Mouse (Mus musculus): Measurements from ENCODE around the gene Adi1. TPM values are rescaled to one million over a fixed set of nuclear protein-coding genes. Genes with fewer than 3 reads are reported as not detected.

Gene Adi1
- total RNA-seq, 2 experiments from 2014 or later, result 11.9 to 15.9 TPM

DNA sequence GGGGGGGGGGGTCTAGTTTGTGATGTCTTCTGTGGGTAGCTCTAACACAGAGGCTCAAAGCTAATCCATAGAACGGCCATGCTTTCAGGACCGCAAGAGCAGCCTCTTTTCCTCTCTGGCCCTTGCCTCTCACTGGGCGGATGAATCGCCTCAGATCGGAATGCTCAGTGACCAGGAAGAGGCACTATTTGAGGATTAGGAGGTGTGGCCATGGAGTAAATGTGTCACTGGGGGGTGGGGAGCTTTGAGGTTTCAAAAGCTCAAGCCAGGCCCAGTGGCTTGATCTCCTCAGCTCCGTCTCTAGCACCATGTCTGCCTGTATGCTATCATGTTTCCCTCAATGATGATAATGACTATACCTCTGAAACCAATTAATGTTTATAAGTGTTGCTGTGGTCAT, 14.0 kb downstream of the Adi1 start:
- no peak for DNase-seq (ENCODE audit: extremely low spot score in 1 of 2, low spot score in 2 of 2)
- intact Hi-C loops (cut with DNase I), result no loop called here

DNA sequence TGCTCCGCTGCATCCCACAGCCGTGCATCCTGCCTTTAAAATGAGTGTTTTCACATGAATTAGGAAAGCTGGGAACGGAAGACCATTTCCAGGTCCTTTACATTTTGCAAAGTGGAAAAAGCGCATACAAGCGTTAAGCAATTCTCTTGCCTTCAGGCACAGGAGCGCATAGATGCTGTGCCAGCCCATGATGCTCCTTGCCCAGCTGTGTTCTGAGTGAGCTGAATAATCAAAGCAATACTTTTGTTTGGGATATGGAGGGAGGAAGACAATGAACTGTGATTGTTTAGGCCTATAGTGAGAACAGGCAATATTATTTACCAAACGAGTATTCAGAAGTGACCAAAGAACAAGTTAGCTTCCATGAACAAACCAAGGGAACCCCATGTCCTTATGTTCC, 15.7 kb downstream of the Adi1 start:
- intact Hi-C loops (cut with DNase I), result no loop called here
- DNase-seq (ENCODE audit: extremely low spot score in 1 of 2, low spot score in 2 of 2), result no peak

DNA sequence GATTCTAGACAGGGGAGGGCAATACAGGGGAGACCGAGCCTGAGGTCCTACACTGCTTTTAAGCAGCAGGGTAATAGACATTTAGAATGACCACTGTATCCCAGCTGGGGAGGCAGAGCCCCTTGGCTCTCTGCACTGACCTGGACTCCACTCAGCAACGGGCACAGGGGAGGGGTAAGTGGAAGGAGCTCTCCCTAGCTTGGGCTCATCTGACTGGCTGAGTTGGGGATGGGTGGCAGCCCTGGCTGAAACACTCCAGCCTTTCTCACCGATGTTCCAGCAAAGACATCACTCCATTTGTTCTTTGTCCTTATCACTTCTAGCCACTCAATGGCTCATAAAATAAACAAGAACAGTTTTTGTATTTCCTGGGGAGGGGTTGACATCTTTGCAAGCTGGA, 18.7 kb downstream of the Adi1 start:
- no peak for DNase-seq (ENCODE audit: extremely low spot score in 1 of 2, low spot score in 2 of 2)
- intact Hi-C loops (cut with DNase I), result no loop called here

DNA sequence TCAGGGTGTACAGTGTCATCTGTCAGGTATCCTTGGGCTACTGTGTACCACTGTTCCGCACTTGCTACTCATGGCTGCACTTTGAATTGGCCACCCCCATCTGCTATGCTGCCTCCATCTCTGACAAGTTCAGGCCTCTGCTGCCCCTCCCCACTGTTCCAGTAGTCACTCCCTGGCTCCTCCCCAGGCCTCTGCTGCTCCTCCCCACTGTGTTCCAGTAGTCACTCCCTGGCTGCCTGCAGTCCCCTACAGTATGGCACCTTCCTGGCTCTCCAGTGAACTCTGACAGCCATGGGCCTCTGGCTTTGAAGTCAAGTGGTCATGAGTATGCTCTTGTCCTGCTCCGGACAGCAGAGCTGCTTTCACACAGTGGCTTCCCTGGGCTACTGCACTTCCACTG, 19.2 kb downstream of the Adi1 start:
- DNase-seq (ENCODE audit: extremely low spot score in 1 of 2, low spot score in 2 of 2), result no peak
- intact Hi-C loops (cut with DNase I), result no loop called here

DNA sequence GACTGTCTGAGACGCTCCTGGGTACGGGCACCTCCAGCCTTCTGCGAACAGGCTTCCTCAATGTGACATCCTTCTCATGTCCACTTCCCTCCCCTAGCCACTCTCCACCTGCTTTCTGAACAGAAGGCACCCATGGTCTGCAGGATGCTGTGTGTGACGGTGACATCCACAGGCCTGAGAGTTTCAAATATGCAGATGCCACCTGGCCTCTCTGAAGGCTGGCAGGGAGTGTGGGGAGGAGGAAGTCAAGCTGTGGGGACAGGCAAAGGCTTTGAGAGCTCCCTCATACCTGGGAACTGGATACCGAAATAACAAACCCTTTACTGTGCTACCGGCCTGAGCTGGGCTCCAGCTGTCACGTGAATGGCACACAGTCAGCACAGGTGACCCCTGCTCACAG, 19.7 kb downstream of the Adi1 start:
- intact Hi-C loops (cut with DNase I), result no loop called here
- DNase-seq (ENCODE audit: extremely low spot score in 1 of 2, low spot score in 2 of 2), result no peak

DNA sequence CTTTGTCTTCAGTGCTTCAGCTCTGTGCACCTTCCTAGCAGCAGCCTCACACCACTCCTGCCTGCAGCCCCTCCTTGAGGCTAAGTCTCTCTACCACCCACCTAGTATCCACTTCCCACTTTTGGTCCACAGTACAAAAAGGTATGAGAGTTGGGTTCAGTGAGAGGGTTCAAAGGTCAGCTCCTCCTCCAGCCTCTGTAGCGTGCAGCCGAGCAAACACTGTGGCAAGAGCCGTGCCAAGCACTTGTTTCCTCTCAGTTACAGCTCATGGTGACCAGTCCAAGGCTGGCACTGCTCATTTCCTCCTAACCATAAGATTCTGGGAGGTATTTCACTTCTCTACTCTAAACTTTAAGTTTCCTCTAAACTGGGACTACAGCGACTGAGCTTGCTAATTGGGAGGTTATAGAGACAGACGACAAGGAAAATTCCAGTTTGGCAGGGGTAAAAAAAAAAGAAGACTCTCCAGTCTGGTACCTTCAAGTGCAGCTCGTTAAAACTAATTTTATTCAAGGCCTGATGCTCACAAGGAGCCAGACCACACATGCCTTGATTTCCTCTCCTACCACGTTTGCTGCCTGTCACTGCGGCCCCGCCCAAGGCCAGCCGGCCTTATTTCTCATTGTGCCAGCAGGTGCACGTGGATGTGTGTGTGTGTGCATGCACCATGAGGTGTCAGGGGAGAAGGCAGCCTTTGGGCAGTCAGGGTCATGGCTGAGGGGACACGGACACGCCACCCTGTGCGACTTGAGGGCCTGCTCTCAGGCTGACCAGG, 23.0 kb downstream of the Adi1 start:
- peak in 1 of 2 experiments; percentile 43 for DNase-seq (ENCODE audit: extremely low spot score in 1 of 2, low spot score in 2 of 2)
- intact Hi-C loops (cut with DNase I), result no loop called here

DNA sequence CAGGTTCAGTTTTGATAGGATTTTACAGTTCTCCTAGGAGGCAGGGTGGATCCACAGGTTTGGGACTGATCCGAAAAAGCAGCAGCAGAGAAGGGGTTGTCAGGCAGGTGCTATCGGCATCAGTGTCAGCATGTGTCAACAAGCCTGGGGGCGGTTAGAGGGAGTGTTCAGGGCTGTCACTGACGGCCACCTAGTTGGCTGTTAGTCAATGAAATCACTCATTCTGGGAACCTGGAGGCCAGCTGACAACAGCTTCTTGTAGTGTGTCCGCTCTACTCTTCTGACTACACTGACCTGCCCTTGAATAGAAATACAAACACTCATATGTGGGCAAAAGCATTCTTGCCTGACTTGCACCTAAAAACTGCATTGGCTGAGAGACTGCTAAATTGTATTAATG, 24.1 kb downstream of the Adi1 start:
- DNase-seq (ENCODE audit: extremely low spot score in 1 of 2, low spot score in 2 of 2), result no peak
- intact Hi-C loops (cut with DNase I), result no loop called here

DNA sequence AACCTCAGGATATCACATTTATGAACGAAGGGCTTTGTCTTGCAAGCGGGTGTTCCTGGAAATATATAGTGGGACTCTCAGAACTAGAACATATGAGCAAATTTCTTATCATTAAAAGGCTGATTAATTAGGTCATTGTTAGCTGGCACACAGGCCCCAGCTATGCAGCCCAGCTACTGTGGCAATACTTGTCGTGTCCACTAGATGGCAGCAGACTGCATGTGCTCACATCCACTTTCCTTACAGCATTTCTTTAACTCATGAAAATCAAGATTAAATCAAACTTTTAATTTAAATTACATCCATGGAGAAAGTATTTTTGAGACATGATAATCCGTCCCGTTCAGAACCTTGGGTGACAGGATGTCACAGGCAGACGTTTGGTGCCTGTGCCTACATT, 24.6 kb downstream of the Adi1 start:
- intact Hi-C loops (cut with DNase I), result loop anchor here (10.0 kb wide), 1 partner anchor 435 kb away; no protein-coding TSS in a partner anchor
- DNase-seq (ENCODE audit: extremely low spot score in 1 of 2, low spot score in 2 of 2), result peak; percentile 70 to 81

DNA sequence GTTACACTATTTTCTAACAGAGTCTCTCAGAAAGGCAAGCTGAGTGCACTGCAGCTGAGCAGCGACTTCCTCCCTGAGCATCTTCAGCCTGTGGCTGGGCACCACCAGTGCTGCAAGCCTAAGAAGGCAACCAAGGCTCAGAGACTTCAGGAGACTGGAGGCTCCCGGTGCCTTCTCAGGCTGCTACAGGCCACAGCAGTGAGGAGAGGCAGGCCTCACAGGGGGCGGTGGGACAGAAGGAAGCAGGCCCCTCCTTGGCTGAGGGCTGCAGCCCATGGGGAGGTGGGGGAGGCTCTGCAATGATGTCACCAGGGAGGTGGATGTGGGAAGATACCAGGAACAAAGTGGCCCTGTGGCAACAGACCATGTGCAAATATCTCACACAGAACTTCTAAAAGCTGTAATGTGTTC, 25.1 kb downstream of the Adi1 start:
- intact Hi-C loops (cut with DNase I), result loop anchor here (10.0 kb wide), 1 partner anchor 435 kb away; no protein-coding TSS in a partner anchor
- peak in 1 of 2 experiments; percentile 45 for DNase-seq (ENCODE audit: extremely low spot score in 1 of 2, low spot score in 2 of 2)

DNA sequence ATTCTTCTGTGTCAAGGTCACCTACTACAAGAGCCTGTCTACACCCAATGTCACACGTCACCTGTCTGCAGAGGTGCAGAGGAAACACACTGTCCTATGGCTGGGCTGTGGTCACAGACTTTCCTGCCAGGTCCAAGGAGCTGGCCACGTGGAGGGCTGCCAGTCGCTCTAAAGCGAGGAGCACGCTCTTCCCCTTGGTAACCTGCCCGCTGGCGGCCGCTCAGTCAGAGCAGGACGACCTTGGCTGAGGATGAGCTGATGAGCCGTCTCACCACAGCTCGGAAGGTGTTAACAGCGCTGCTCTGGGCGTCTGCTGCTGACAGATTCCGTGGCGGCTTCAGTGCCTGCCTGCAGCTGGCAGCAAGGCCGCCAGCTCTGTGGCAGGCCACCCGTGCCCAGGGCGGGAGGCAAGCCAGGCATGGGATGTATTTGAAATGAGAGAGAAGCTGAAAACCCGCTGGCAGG, 25.6 kb downstream of the Adi1 start:
- peak; percentile 63 to 74 for DNase-seq (ENCODE audit: extremely low spot score in 1 of 2, low spot score in 2 of 2)
- intact Hi-C loops (cut with DNase I), result loop anchor here (10.0 kb wide), 1 partner anchor 434 kb away; no protein-coding TSS in a partner anchor

DNA sequence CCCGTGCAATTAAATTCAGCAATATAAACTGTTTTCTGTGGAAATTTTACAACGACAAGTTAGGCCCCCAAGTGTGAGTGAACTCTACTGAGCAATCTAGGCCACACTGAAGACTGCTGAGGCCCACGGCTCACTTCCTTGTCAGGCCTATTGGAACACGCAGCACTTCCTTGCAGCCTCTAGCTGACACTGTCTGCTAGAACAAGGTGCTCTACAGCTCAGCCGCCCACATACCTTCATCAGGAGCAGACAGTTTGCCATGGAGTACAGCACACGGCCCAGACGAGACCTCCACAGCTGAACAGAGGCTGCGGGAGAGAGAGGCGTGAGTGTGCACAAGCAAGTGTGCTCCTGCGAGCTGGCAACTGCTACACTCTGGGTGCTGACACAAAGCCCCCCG, 26.3 kb downstream of the Adi1 start:
- intact Hi-C loops (cut with DNase I), result loop anchor here (10.0 kb wide), 1 partner anchor 433 kb away; no protein-coding TSS in a partner anchor
- no peak for DNase-seq (ENCODE audit: extremely low spot score in 1 of 2, low spot score in 2 of 2)

DNA sequence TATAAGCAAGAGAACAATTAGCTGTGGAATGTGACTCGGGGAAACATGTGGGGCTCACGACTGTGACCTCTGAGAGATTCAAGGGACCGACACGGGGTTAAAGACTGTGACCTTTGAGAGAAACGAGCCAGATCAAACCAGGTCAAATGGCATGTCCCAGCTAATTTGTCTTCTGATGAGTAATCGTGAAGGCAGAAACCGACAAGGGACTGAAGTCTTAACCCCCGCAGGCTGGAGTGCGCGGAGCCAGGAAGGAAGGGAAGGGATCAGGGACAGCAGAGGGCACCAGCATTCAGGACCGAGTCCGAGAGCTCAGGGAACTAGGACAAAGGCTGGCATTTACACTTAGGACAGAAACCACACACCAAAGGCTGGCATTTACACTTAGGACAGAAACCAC, 29.4 kb downstream of the Adi1 start:
- intact Hi-C loops (cut with DNase I), result loop anchor here (10.0 kb wide), 1 partner anchor 430 kb away; no protein-coding TSS in a partner anchor
- DNase-seq (ENCODE audit: extremely low spot score in 1 of 2, low spot score in 2 of 2), result no peak

DNA sequence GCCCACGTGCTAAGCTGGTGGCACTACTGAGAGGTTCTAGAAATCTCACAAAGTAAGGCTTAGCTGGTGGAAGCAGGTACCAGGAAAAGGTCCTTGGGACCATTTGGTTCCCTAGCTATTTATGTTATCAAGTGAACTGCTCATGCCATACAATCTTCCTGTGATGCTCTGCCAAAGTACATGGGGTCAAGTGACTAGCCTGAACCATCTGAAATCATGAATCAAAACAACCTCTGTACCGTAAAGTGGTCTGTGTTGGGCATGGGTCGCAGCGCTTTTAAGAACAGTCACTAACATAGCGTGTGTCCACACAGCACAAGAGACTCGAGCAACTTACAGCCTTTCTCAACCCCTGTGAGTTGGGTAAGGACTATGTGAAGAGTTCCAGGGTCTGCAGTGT, 30.2 kb downstream of the Adi1 start:
- intact Hi-C loops (cut with DNase I), result loop anchor here (10.0 kb wide), 1 partner anchor 430 kb away; no protein-coding TSS in a partner anchor
- DNase-seq (ENCODE audit: extremely low spot score in 1 of 2, low spot score in 2 of 2), result no peak

DNA sequence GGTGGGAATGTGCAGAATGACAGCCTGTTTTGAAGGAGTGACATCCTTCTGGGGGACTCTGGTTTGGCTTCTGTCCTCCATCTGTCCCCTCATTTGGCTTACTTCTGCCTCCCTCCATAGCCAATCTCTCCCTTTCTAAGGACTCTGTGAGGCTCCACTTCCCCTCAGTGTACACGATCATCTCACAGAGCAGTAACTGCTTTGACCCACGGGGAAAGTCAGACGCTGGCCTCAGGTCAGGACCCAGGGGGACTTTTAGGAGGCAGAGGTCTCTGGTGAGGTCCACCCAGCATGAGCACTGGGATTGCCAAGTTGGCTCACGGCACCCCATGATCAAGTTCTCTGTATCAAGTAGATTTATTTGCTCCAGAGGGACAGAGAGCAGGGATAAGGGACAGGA, 33.1 kb downstream of the Adi1 start:
- intact Hi-C loops (cut with DNase I), result loop anchor here (10.0 kb wide), 1 partner anchor 427 kb away; no protein-coding TSS in a partner anchor
- DNase-seq (ENCODE audit: extremely low spot score in 1 of 2, low spot score in 2 of 2), result no peak

DNA sequence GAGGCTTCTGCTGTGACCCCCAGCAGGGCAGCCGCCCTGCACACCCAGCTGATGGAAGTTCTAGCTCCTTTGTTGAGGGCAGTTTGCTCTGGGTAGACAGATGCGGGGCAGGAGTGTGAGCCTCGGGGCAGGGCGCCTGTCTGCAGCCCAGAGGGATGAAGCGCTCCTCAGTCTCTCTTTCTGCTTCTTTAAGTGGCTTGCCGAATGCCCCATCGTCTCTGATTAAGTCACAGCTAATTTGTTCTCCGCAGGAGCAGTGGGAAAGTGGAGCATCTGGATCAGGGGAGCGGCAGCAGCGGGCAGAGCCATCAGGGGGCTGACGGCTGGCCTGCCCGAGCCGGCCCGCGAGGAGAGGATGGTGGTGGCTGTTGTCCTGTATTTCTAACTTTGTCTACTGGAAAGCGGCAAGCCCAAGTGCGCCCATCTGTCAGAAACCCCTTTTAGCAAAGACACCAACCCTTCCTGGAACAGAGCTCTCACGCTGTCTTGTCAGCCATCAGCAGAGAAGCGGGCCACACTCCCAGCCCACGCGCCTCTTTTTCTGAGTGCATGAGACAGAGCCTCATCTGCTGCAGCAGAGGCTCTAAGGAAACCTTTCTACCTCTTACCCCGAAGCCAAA, 35.6 kb downstream of the Adi1 start:
- intact Hi-C loops (cut with DNase I), result loop anchor here (10.0 kb wide), 1 partner anchor 124 kb away; no protein-coding TSS in a partner anchor
- DNase-seq (ENCODE audit: extremely low spot score in 1 of 2, low spot score in 2 of 2), result peak; percentile 69 to 71

DNA sequence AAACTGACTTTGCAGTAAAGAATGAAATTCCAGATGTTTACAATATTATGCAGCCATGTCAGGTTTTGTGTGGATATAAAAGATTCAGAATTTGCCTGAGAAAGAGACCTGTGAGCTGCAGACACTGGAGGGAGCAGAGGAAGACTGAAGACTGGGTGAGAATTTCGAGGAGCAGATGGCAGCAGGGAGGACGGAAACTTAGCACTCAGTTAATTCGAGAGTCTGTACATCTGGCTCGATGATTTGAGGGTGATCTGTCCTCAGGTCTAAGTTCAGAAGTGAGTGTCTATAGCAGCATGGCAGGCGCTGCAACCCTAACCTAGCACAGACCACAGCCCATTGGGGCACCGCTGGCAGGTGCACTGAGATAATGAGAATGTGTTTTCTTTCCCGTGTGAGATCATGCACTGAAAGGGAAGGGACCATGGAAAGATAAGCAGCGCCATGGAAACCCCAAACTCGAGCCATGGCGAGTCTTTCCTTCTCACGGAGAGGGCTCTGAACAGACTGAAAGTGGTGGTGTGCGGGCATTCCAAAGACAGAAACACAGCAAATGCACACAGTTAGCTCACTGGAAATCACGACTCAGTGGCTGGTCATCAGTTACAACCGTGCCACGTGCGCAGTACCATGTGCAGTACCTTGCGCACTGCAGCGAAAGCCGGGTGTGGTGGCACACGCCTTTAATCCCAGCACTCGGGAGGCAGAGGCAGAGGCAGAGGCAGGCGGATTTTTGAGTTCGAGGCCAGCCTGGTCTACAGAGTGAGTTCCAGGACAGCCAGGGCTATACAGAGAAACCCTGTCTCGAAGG, 40.0 kb downstream of the Adi1 start:
- no peak for DNase-seq (ENCODE audit: extremely low spot score in 1 of 2, low spot score in 2 of 2)
- intact Hi-C loops (cut with DNase I), result loop anchor here (10.0 kb wide), 1 partner anchor 120 kb away; no protein-coding TSS in a partner anchor

DNA sequence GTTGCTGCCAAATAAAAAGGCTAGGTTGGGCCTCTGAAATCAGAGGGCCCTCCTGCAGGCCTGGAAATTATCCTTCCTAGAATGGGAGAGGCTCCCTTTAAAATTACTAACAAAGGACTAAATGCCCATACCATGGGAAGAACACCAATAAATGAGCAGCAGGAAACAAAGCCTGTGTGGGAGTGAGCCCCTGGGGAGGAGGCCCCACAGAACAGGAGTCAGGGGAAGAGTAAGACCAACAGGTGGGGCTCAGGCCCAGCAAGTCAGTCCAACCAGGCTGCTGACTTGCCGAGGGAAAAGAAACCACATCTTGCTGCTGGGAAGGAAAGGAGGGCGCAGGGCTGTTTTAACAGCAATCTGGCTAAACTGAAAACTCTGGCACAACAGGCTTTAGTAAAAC, 42.0 kb downstream of the Adi1 start:
- DNase-seq (ENCODE audit: extremely low spot score in 1 of 2, low spot score in 2 of 2), result no peak
- intact Hi-C loops (cut with DNase I), result loop anchor here (10.0 kb wide), 1 partner anchor 118 kb away; no protein-coding TSS in a partner anchor

DNA sequence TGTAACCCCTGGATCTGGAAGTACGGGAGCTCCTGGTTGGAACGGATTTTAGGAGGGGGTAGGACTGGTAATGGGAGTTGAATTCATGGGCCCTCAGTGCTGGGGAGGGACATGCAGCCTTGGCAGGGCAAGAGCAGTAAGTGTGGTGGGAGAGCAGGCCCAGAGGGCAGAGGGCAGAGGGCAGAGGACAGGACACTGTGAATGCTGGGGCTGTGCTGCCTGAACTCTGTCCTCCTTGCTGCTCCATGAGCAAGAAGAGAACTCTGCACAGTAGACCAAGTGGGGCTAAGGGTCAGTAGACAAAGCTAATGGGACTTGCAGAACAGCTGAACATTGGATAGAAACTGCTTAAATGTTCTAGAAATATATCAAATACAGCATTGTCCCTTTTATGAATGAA, 43.1 kb downstream of the Adi1 start:
- intact Hi-C loops (cut with DNase I), result loop anchor here (10.0 kb wide), 1 partner anchor 117 kb away; no protein-coding TSS in a partner anchor
- no peak for DNase-seq (ENCODE audit: extremely low spot score in 1 of 2, low spot score in 2 of 2)

DNA sequence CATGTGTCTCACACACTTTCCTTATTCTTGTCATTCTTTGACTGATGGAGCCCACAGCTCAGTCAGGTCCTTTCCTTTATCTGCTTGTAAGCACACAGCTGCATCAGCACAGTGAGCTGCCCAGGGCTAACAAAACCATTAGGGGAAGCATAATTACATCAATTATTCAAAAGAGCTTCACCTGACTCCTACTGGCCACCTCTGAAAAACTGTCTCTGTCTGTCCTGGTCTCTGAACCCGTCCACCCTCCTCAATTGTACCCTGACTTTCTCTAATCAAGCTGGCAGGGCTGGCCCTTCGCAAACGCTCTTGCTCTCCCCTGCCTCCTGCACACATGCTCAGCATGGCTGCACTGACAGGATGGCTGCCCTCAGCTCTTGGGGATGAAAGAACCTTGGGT, 49.3 kb downstream of the Adi1 start:
- no peak for DNase-seq (ENCODE audit: extremely low spot score in 1 of 2, low spot score in 2 of 2)
- intact Hi-C loops (cut with DNase I), result no loop called here

Data from left cerebral cortex, postnatal 10 days (tissue).